11 mouse cellular contexts compared by ENCODE assay signal in the genomic region with DNA sequence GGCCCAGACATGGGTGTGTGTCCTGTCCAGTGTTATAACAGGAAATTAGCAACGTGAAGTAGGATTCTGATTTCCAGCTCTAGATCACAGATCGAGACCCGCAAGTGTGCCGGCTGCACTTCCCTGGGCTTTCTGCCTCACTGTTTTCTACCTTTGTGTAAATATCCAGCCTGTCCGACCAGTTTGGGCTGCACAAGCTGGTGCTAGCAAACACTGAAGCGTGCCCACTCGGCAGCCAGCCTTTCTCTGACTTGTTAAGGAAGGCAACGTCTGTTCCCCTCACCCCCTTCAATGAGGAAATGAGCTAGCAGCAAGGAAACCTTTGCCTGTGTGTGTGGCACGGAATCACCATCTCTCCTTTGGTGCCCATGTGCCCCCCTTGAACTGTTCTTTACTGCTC.
DNase-seq lines count a peak whose midpoint lies in the region; ATAC-seq and TF ChIP-seq lines count a peak whose summit lies in the region.
"Had no signal": no experiment of that assay in that cellular context is flagged by ENCODE, and none has a peak within 500 bp of the region (broad histone marks: within the 10 kb centered on the region; RNA-seq: fewer than 3 reads in every experiment).

No protein-coding gene starts in this region.

- peak; percentile 88 for ATAC-seq in lung, embryonic 16.5 days (ENCODE audit: low read depth)
- ATAC-seq in midbrain, embryonic 13.5 days, result no peak

- H3K9me3 ChIP-seq in lung, embryonic 16.5 days (ENCODE audit: control insufficient read depth, low read length), result no peaks in the 10 kb centered on the region
- no peaks in the 10 kb centered on the region for H3K9me3 ChIP-seq in midbrain, embryonic 13.5 days
- H3K9me3 ChIP-seq: neural tube, embryonic 15.5 days had no signal

- intact Hi-C loops in left cerebral cortex, adult 2 months (cut with DNase I), result no loop called here
- intact Hi-C loops in left cerebral cortex, postnatal 10 days (cut with DNase I), result no loop called here

- peak overlapping the region; percentile 61 for H3K27ac ChIP-seq in left cerebral cortex, adult 2 months
- peak overlapping the region; percentile 78 for H3K27ac ChIP-seq in kidney, adult 2 months (ENCODE audit: insufficient read depth, low read depth, low read length)
- H3K27ac ChIP-seq in lung, embryonic 16.5 days (ENCODE audit: low read length), result peak overlapping the region; percentile 95
- no peak overlapping the region for H3K27ac ChIP-seq in midbrain, embryonic 13.5 days
- H3K27ac ChIP-seq: neural tube, embryonic 15.5 days had no signal

- DNase-seq in left cerebral cortex, adult 2 months (ENCODE audit: extremely low spot score in 1 of 2, low spot score in 2 of 2), result peak in 1 of 2 experiments; percentile 26
- DNase-seq in left cerebral cortex, postnatal 10 days (ENCODE audit: extremely low spot score in 1 of 2, low spot score in 2 of 2), result no peak
- peak; percentile 61 for DNase-seq in kidney, adult 2 months
- DNase-seq in thymus, postnatal 36 days, result peak; percentile 35 to 42
- no peak for DNase-seq in retina, postnatal 1 day
- no peak for DNase-seq in gastrocnemius, postnatal 4 days (ENCODE audit: low spot score in 2 of 2)
- DNase-seq: heart, postnatal 14 days had no signal

- 51% methylated on average over 9 of the region's 9 CpGs for WGBS in kidney, adult 2 months
- WGBS in lung, embryonic 16.5 days, result 55% methylated on average over 9 of the region's 9 CpGs
- WGBS in midbrain, embryonic 13.5 days, result 89% methylated on average over 9 of the region's 9 CpGs

- H3K4me2 ChIP-seq in lung, embryonic 16.5 days (ENCODE audit: low read depth, low read length), result no peak overlapping the region; the same call in 1 of the 2 replicates
- H3K4me2 ChIP-seq in midbrain, embryonic 13.5 days (replicated peaks), result no peak overlapping the region
- H3K4me2 ChIP-seq: neural tube, embryonic 15.5 days had no signal

- no peaks in the 10 kb centered on the region; the same call in 1 of the 2 replicates for H3K36me3 ChIP-seq in kidney, adult 2 months (ENCODE audit: control insufficient read depth, insufficient read depth, low read length)
- peaks cover 23% of the 10 kb centered on the region for H3K36me3 ChIP-seq in lung, embryonic 16.5 days (ENCODE audit: control insufficient read depth, insufficient read depth, low read length)
- H3K36me3 ChIP-seq in midbrain, embryonic 13.5 days, result no peaks in the 10 kb centered on the region
- H3K36me3 ChIP-seq: neural tube, embryonic 15.5 days had no signal

- H3K9ac ChIP-seq in lung, embryonic 16.5 days (ENCODE audit: low read length), result peak overlapping the region; percentile 30; the same call in 1 of the 2 replicates
- no peak overlapping the region for H3K9ac ChIP-seq in midbrain, embryonic 13.5 days (replicated peaks)
- H3K9ac ChIP-seq: neural tube, embryonic 15.5 days had no signal

- no peaks in the 10 kb centered on the region for H3K27me3 ChIP-seq in kidney, adult 2 months (replicated peaks; ENCODE audit: control insufficient read depth, insufficient read depth, low read length)
- H3K27me3 ChIP-seq in lung, embryonic 16.5 days (ENCODE audit: control insufficient read depth, insufficient read depth, low read depth, low read length), result no peaks in the 10 kb centered on the region
- H3K27me3 ChIP-seq in midbrain, embryonic 13.5 days, result no peaks in the 10 kb centered on the region
- H3K27me3 ChIP-seq: neural tube, embryonic 15.5 days had no signal

- no peak overlapping the region for H3K4me3 ChIP-seq in left cerebral cortex, adult 2 months
- no peak overlapping the region for H3K4me3 ChIP-seq in kidney, adult 2 months (ENCODE audit: insufficient read depth, low read depth, low read length)
- H3K4me3 ChIP-seq in lung, embryonic 16.5 days (ENCODE audit: low read length), result no peak overlapping the region
- H3K4me3 ChIP-seq in midbrain, embryonic 13.5 days (replicated peaks), result no peak overlapping the region
- H3K4me3 ChIP-seq: erythroblast, embryonic 14.5 days; neural tube, embryonic 15.5 days had no signal

- peaks cover 21% of the 10 kb centered on the region for H3K4me1 ChIP-seq in kidney, adult 2 months (ENCODE audit: control insufficient read depth, insufficient read depth, low read length)
- H3K4me1 ChIP-seq in lung, embryonic 16.5 days (replicated peaks; ENCODE audit: control insufficient read depth, insufficient read depth, low read length), result peaks cover 19% of the 10 kb centered on the region
- no peaks in the 10 kb centered on the region for H3K4me1 ChIP-seq in midbrain, embryonic 13.5 days (replicated peaks)

- TF ChIP-seq POLR2A in kidney, adult 2 months (IDR thresholded peaks at IDR 0.05; ENCODE audit: low read depth, low read length), result no peak

- no peak for TF ChIP-seq CTCF in left cerebral cortex, adult 2 months (IDR thresholded peaks at IDR 0.05)
- TF ChIP-seq CTCF in kidney, adult 2 months (conservative IDR thresholded peaks at IDR 0.05; ENCODE audit: insufficient read depth, insufficient read length, low read depth, low read length), result no peak

Comparison
In these comparisons a context has a peak if more than half of its experiments do, and no peak if none do; other contexts are left out.
1. DNase-seq: peak in kidney, adult 2 months (single experiment) and thymus, postnatal 36 days (2 of 2); none in left cerebral cortex, postnatal 10 days (0 of 2), retina, postnatal 1 day (single experiment) and gastrocnemius, postnatal 4 days (0 of 2).